Mouse (Mus musculus): Measurements from ENCODE around the gene Olfr295. TPM values are rescaled to one million over a fixed set of nuclear protein-coding genes. Genes with fewer than 3 reads are reported as not detected.

Gene Olfr295
- polyA plus RNA-seq (2014; fragmentation: Illumina TruSeq; extraction: RNeasy Lipid Tissue Mini Kit (QIAGEN cat#74804); ENCODE audit: low read depth, low replicate concordance) = not detected

DNA sequence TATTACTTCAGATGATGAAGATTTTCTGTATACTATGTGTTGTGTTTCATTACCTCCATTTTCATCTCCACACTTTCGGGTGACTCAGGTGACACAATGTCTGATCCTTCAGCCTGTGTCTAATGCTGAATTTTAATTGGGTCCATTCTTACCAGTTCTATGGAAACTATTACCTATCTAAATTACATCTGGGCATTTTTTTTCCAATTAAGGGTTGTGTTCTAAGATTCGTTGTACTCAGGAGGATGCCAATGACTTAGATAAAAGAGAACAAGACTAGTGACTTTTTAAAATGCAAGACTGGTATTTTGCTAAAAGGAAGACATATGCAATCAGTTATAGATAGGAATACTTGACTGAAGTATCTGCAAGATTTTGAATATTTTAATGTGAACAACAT is at the start of gene Olfr295:
Olfr295 (plus strand) TSS at position 301 of the 400 bp plus-strand sequence.

GRCm38 (mm10) chr7:86616543-86616942 is 32.9 kb downstream of the Olfr295 start, which contains the start of gene Olfr294:
Olfr294 (minus strand) TSS chr7:86616643.

Other genes starting within 250 kb of the Olfr295 start
- not detected for gene Olfr307, start 246.3 kb upstream of the Olfr295 start, polyA plus RNA-seq (2014; fragmentation: Illumina TruSeq; extraction: RNeasy Lipid Tissue Mini Kit (QIAGEN cat#74804); ENCODE audit: low read depth, low replicate concordance)
- not detected for gene Olfr305, start 216.9 kb upstream of the Olfr295 start, polyA plus RNA-seq (2014; fragmentation: Illumina TruSeq; extraction: RNeasy Lipid Tissue Mini Kit (QIAGEN cat#74804); ENCODE audit: low read depth, low replicate concordance)
- not detected for gene Olfr304, start 197.2 kb upstream of the Olfr295 start, polyA plus RNA-seq (2014; fragmentation: Illumina TruSeq; extraction: RNeasy Lipid Tissue Mini Kit (QIAGEN cat#74804); ENCODE audit: low read depth, low replicate concordance)
- not detected for gene Olfr303, start 186.1 kb upstream of the Olfr295 start, polyA plus RNA-seq (2014; fragmentation: Illumina TruSeq; extraction: RNeasy Lipid Tissue Mini Kit (QIAGEN cat#74804); ENCODE audit: low read depth, low replicate concordance)
- not detected for gene Olfr301, start 180.0 kb upstream of the Olfr295 start, polyA plus RNA-seq (2014; fragmentation: Illumina TruSeq; extraction: RNeasy Lipid Tissue Mini Kit (QIAGEN cat#74804); ENCODE audit: low read depth, low replicate concordance)
- not detected for gene Olfr299, start 123.9 kb upstream of the Olfr295 start, polyA plus RNA-seq (2014; fragmentation: Illumina TruSeq; extraction: RNeasy Lipid Tissue Mini Kit (QIAGEN cat#74804); ENCODE audit: low read depth, low replicate concordance)
- gene Olfr298, start 91.4 kb upstream of the Olfr295 start, polyA plus RNA-seq (2014; fragmentation: Illumina TruSeq; extraction: RNeasy Lipid Tissue Mini Kit (QIAGEN cat#74804); ENCODE audit: low read depth, low replicate concordance) = not detected
- gene Olfr297, start 63.9 kb upstream of the Olfr295 start, polyA plus RNA-seq (2014; fragmentation: Illumina TruSeq; extraction: RNeasy Lipid Tissue Mini Kit (QIAGEN cat#74804); ENCODE audit: low read depth, low replicate concordance) = not detected
- gene Olfr294, start 32.8 kb downstream of the Olfr295 start, polyA plus RNA-seq (2014; fragmentation: Illumina TruSeq; extraction: RNeasy Lipid Tissue Mini Kit (QIAGEN cat#74804); ENCODE audit: low read depth, low replicate concordance) = not detected
- gene Olfr293, start 65.2 kb downstream of the Olfr295 start, polyA plus RNA-seq (2014; fragmentation: Illumina TruSeq; extraction: RNeasy Lipid Tissue Mini Kit (QIAGEN cat#74804); ENCODE audit: low read depth, low replicate concordance) = not detected
- gene Olfr292, start 104.5 kb downstream of the Olfr295 start, polyA plus RNA-seq (2014; fragmentation: Illumina TruSeq; extraction: RNeasy Lipid Tissue Mini Kit (QIAGEN cat#74804); ENCODE audit: low read depth, low replicate concordance) = not detected
- gene Folh1, start 192.1 kb downstream of the Olfr295 start, polyA plus RNA-seq (2014; fragmentation: Illumina TruSeq; extraction: RNeasy Lipid Tissue Mini Kit (QIAGEN cat#74804); ENCODE audit: low read depth, low replicate concordance) = not detected
- not detected for gene Vmn2r77, start 211.2 kb downstream of the Olfr295 start, polyA plus RNA-seq (2014; fragmentation: Illumina TruSeq; extraction: RNeasy Lipid Tissue Mini Kit (QIAGEN cat#74804); ENCODE audit: low read depth, low replicate concordance)

Measured in liver, adult 10 weeks (tissue).